Mouse (Mus musculus) stomach, embryonic 15.5 days (tissue): ENCODE results near the gene Sarnp. TPM values are rescaled to one million over a fixed set of nuclear protein-coding genes. Genes with fewer than 3 reads are reported as not detected.
A peak's percentile ranks its signal among the peaks of the same experiment; 100 is the strongest.

ENCODE experiments used
- ATAC-seq: fragments of 200-750 bp; cut with Nextera tagmentation; 2 replicates; pipeline ENCODE4 v1.8.0; 2017; ENCODE audit warnings: low read depth, moderate number of reproducible peaks, moderate TSS enrichment; ENCODE audit not compliant: insufficient read depth, low FRiP score
- H3K27ac ChIP-seq: fragments of 300-500 bp; sonication (generic); 2 replicates; pipeline ENCODE4 v1.5.1; 2015; ENCODE audit warnings: mild to moderate bottlenecking, inconsistent platforms
- H3K27me3 ChIP-seq: fragments of 300-500 bp; sonication (generic); replicated peaks from 2 replicates; pipeline ENCODE4 v1.6.1; 2015; ENCODE audit warnings: inconsistent platforms
- H3K36me3 ChIP-seq: fragments of 300-500 bp; sonication (generic); 2 replicates; pipeline ENCODE4 v1.6.1; 2015; ENCODE audit warnings: inconsistent platforms
- H3K4me1 ChIP-seq: fragments of 300-500 bp; sonication (generic); 2 replicates; pipeline ENCODE4 v1.6.1; 2015; ENCODE audit warnings: inconsistent platforms
- H3K4me2 ChIP-seq: fragments of 300-500 bp; sonication (generic); 2 replicates; pipeline ENCODE4 v1.6.1; 2015; ENCODE audit warnings: mild to moderate bottlenecking, inconsistent platforms
- H3K4me3 ChIP-seq: fragments of 300-500 bp; sonication (generic); replicated peaks from 2 replicates; pipeline ENCODE4 v1.5.1; 2015; ENCODE audit warnings: inconsistent platforms
- H3K9ac ChIP-seq: fragments of 300-500 bp; sonication (generic); 2 replicates; pipeline ENCODE4 v1.6.1; 2015; ENCODE audit warnings: inconsistent platforms
- H3K9me3 ChIP-seq: fragments of 300-500 bp; sonication (generic); 2 replicates; pipeline ENCODE4 v1.6.1; 2016; ENCODE audit warnings: inconsistent platforms
- WGBS: fragments of 180-500 bp; shearing (Covaris S2); methylation state at CpG from one replicate; pipeline ENCODE4 v1.1.7; 2015; 5-methylcytosine and 5-hydroxymethylcytosine counted together
- polyA plus RNA-seq: library from polyadenylated mRNA; unstranded; fragments of >200 nt; fragmentation: Nextera tagmentation; extraction: Ambion mirVana; gene quantifications from 2 replicates; pipeline ENCODE4 v1.2.1, GENCODE M21; 2015

Sarnp gene
- polyA plus RNA-seq, 1 experiment from 2014 or later: 187 TPM

DNA sequence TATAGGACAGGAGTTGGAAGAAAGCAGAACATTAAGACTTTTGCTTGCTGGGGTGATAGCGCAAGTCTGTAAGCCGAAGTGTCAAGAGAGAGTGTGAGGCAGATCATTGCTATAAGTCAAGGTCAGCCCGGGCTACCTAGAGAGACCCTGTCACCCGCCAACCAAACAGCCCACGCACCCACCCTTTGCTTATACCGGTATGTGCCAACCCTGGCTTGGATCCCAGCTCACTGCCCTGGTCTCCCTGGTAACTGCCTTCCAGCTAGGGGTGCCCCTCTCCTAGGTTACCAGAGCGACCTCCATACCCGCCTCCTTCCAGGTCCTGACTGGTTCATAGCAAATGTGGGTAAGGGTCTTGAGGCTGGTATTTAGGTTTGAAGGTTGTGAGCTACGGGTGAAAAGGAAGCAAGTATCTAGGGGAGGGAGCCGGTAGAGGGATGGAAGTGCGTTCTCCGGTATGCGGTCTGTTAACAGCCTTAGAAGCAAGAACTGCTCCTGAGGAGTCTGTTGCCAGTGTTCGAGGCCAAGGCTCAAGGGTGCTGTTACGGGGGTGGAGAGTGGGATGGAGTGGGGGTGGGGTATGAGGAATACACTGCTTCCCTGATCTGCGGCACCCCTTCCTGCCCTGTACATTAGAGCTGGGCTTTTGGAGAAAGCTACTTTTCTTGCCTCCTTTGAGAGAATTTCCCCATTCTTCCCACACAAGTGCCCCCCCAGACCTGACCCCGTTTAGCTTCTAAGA is 79.0 kb downstream of the Sarnp start:
- 8% methylated on average over 17 of the region's 17 CpGs for WGBS
- peak overlapping the region; percentile 28 for H3K4me2 ChIP-seq
- no peaks in the 10 kb centered on the region for H3K9me3 ChIP-seq
- no peaks in the 10 kb centered on the region for H3K36me3 ChIP-seq
- H3K27me3 ChIP-seq: peaks cover 9% of the 10 kb centered on the region
- no peak overlapping the region for H3K27ac ChIP-seq
- no peak for ATAC-seq
- H3K4me1 ChIP-seq: peaks cover 12% of the 10 kb centered on the region; the same call in 1 of the 2 replicates
- H3K4me3 ChIP-seq: no peak overlapping the region
- H3K9ac ChIP-seq: no peak overlapping the region

DNA sequence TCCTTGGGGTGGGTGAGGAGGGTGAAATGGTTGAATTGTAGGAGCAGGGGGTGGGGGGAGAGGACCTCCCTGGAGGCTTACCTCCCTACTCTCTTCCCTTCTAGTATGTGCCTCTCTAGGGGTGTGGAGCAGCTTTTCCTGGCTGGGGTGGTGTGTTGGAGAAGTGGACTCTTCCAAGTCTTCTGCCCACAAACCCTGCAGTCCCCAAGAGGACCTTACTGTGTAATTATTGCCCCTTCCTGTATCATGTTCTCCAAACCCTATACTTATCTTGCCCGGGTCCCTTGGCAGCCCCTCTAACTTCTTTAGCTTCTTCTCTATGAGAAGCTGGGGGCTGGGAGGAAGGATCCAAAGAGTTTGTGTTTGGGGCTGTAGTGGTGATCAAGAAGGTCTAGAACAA is 79.7 kb downstream of the Sarnp start:
- WGBS: 27% methylated on average over 1 of the region's 1 CpGs

DNA sequence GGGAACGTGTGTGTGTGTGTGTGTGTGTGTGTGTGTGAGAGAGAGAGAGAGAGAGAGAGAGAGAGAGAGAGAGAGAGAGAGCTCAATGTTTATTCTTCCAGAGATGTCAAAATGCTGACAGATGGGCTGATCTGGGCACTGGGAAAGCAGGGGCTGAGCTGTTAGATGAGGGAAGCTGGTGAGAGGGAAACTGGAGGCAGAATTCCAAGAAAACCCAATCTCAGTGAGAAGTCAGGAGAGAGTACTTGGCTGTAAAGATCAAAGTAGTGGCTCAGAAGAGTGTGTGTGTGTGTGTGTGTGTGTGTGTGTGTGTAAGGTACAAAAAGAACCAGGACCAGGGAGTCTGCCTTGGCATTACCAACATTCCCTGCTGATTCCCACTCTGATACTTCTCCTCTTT is 80.4 kb downstream of the Sarnp start:
- no peak for ATAC-seq
- WGBS: 0% methylated on average over 1 of the region's 1 CpGs
- Histone ChIP-seq H3K4me2 (no peak overlapping the region), H3K9me3 (no peaks in the 10 kb centered on the region), H3K9ac (no peak overlapping the region), H3K27me3 (peaks cover 9% of the 10 kb centered on the region), H3K27ac (no peak overlapping the region), H3K4me1 (peaks cover 9% of the 10 kb centered on the region; the same call in 1 of the 2 replicates), H3K4me3 (no peak overlapping the region), H3K36me3 (no peaks in the 10 kb centered on the region)

More for the DNA sequence above, 79.7 kb downstream of the Sarnp start:
- ATAC-seq: no peak
- H3K9ac ChIP-seq: no peak overlapping the region
- H3K36me3 ChIP-seq: no peaks in the 10 kb centered on the region
- H3K27me3 ChIP-seq: peaks cover 9% of the 10 kb centered on the region
- no peaks in the 10 kb centered on the region for H3K9me3 ChIP-seq
- H3K27ac ChIP-seq: no peak overlapping the region
- H3K4me2 ChIP-seq: no peak overlapping the region
- H3K4me3 ChIP-seq: no peak overlapping the region
- H3K4me1 ChIP-seq: peaks cover 12% of the 10 kb centered on the region; the same call in 1 of the 2 replicates

DNA sequence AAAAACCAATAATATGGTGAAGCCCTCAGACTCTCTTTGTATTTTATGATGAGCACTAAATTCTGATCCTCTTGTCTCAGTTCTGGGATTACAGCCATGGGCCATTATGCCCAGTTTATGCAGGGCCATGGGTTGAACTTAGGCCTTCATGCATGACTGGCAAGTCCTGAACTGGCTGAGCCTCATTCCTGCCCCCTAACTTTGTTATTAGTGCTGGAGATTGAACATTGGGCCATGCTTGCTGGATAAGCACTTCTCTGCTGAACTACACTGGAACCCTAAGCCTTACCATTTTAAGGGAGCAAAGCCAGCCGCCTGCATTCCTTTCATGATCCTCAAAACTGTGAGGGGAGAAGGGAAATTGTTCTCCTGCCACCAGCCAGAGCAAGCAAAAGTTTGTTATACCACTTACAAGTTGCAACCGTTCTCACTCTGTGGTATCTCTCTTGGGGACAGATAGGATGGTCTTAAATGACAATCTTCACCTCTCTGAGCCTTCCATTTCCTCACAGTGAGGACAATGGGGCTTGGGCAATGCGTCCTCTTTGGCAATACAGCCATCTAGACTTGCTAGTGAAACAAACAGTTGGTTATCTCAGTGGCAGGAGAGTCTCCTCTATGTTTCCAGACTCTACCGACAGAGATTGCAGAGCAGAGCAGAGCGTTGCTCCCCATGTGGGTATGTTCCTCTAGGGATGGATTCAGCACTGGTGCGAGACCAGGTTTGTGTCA is 82.8 kb downstream of the Sarnp start:
- ATAC-seq: no peak
- 74% methylated on average over 6 of the region's 6 CpGs for WGBS
- H3K4me3 ChIP-seq: no peak overlapping the region
- H3K27me3 ChIP-seq: peaks cover 9% of the 10 kb centered on the region
- H3K9me3 ChIP-seq: no peaks in the 10 kb centered on the region
- no peaks in the 10 kb centered on the region for H3K36me3 ChIP-seq
- no peak overlapping the region for H3K27ac ChIP-seq
- no peak overlapping the region for H3K9ac ChIP-seq
- no peak overlapping the region for H3K4me2 ChIP-seq
- peaks cover 8% of the 10 kb centered on the region; the same call in 1 of the 2 replicates for H3K4me1 ChIP-seq

DNA sequence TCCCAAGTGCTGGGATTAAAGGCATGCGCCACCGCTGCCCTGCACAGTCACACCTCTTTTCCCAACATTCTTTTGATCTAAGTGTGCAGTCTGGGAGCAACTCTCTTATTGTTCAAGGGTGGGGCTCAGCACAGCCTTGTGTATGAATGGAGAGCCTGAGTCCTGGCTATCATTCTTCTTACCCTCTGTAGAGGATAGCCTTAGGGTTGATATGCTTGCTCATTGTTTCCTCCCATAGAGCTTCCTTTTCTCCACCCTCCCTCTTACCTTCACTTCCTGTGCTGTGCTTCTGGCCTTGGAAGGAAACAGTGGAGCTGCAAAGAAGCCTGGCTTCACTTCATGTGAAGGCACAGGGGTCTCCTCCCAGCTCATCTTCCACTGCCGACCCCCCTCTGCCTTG is 83.6 kb downstream of the Sarnp start, which contains the start of gene Cd63:
TSS of gene Cd63 (plus strand) at position 292 of the 400 bp plus-strand sequence.
- peaks cover 9% of the 10 kb centered on the region for H3K27me3 ChIP-seq
- H3K4me2 ChIP-seq: no peak within 1 kb of the TSS
- no peak for ATAC-seq
- H3K9me3 ChIP-seq: no peaks in the 10 kb centered on the region
- H3K4me1 ChIP-seq: peaks cover 8% of the 10 kb centered on the region; the same call in 1 of the 2 replicates
- WGBS: 73% methylated on average over 3 of the region's 3 CpGs
- H3K9ac ChIP-seq: no peak within 1 kb of the TSS
- H3K36me3 ChIP-seq: no peaks in the 10 kb centered on the region
- no peak within 1 kb of the TSS for H3K4me3 ChIP-seq
- no peak within 1 kb of the TSS for H3K27ac ChIP-seq

DNA sequence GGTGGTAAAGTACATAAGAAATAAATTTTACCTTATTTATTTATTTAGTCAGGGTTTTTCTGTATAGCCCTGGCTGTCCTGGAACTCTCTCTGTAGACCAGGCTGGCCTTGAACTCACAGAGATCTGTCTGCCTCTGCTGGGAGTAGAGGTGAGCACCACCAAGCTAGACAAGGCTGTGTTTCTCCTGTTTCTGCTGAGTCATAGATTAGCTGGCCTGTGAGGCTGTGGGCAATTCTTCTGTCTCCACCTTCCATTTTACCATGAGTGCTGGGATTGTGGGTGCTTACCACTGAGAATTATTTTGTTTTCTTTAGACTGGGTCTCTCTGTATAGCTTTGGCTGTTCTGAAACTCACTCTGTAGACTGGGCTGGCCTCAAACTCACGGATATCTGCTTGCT is 84.3 kb downstream of the Sarnp start:
- Histone ChIP-seq H3K27ac (no peak overlapping the region), H3K9ac (no peak overlapping the region), H3K4me1 (0 out of 2 replicates have a peak, but pooled peaks cover under 1% of the 10 kb centered on the region), H3K36me3 (no peaks in the 10 kb centered on the region), H3K4me3 (no peak overlapping the region), H3K27me3 (peaks cover 1% of the 10 kb centered on the region), H3K9me3 (no peaks in the 10 kb centered on the region), H3K4me2 (no peak overlapping the region)
- ATAC-seq: no peak
- WGBS: 88% methylated on average over 1 of the region's 1 CpGs

DNA sequence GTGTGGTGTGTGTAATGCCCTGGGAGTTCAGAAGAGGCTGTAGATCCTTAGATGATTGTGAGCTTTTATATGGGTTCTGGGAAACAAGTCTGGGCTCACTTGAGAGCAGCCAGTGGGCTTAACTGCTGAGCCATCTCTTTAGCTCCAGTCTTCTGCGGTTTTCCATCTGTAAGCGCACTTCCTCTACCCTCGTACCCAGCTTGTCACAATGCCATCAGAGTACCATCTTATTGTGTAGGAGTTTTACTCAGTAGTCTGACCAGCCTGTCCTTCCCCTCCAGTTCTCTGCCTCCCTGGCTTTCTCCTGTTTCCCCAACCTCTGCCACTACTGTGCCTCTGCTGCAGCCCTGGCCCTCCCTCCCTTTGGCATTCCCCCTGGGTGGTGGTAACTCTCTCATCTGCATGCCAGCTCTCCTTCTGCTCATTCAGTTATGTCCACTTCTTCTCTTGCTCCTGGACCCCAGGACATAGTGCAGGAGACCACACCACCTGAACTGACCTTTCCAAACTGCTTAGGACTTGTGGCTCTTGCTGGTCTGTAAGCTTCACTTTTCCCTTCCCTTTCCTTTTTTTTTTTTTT is 85.4 kb downstream of the Sarnp start:
- ATAC-seq: no peak
- H3K9me3 ChIP-seq: no peaks in the 10 kb centered on the region
- no peaks in the 10 kb centered on the region for H3K27me3 ChIP-seq
- 85% methylated on average over 3 of the region's 3 CpGs for WGBS
- no peak overlapping the region for H3K9ac ChIP-seq
- no peak overlapping the region for H3K27ac ChIP-seq
- no peaks in the 10 kb centered on the region for H3K4me1 ChIP-seq
- no peak overlapping the region for H3K4me2 ChIP-seq
- H3K4me3 ChIP-seq: no peak overlapping the region
- H3K36me3 ChIP-seq: no peaks in the 10 kb centered on the region

DNA sequence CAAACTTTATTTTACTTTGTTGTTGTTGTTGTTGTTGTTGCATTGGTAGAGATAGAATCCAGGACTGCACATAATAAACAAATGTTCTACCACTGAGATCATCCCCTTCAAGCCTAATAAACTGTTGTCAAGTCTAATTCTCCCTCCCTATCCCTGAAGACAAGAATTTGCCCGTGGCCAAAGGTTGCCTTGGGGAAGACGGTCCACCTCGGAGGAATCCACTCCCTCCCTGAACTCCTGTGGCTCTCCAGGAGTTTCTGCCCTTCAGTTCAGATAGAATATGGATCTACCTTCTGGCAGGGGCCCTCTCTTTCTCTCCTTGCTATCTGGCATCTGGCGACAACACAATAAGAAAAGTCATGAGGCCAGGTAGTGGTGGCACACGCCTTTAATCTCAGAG is 87.7 kb downstream of the Sarnp start:
- no peaks in the 10 kb centered on the region for H3K9me3 ChIP-seq
- H3K27me3 ChIP-seq: no peaks in the 10 kb centered on the region
- no peak overlapping the region for H3K27ac ChIP-seq
- H3K4me3 ChIP-seq: no peak overlapping the region
- H3K9ac ChIP-seq: no peak overlapping the region
- 80% methylated on average over 5 of the region's 5 CpGs for WGBS
- ATAC-seq: no peak
- peaks cover 8% of the 10 kb centered on the region; the same call in 1 of the 2 replicates for H3K4me1 ChIP-seq
- no peaks in the 10 kb centered on the region for H3K36me3 ChIP-seq
- H3K4me2 ChIP-seq: no peak overlapping the region

DNA sequence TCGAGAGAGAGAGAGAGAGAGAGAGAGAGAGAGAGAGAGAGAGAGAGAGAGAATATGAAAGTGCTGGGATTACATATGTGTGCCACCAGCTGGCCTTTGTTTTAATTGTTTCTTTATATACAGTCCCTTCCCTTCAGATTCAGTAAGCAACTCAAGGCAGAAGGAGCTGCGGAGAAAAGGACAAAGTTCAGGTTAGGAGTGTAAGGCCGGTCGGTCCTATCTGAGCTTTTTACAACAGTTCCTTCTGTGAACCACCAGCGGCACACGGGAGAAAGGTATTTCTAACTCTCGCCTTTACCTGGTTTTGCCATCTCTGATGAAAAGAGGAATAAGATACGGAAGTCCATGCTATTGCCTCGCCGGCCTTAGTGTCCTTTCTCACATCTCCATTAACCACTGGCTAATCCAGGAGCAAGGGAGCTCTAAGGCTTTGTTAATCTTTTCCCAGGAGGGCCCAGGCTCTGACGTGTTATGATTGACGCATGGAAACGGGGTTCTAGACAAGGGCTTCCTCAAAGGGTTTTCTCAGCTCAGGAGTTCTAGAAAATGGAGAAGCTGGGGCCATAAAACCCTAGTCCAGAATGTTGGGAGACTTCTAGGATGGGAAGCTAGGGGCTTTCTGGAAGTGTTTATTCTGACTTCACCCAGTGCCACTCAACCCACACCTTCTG is 91.8 kb downstream of the Sarnp start:
- H3K9me3 ChIP-seq: no peaks in the 10 kb centered on the region
- peak overlapping the region; percentile 88 for H3K27ac ChIP-seq
- peak overlapping the region; percentile 92 for H3K4me3 ChIP-seq
- 46% methylated on average over 13 of the region's 13 CpGs for WGBS
- no peaks in the 10 kb centered on the region for H3K27me3 ChIP-seq
- H3K4me1 ChIP-seq: peaks cover 18% of the 10 kb centered on the region; the same call in 1 of the 2 replicates
- ATAC-seq: peak; percentile 23; the same call in 1 of the 2 replicates
- H3K36me3 ChIP-seq: peaks cover 5% of the 10 kb centered on the region
- H3K9ac ChIP-seq: peak overlapping the region; percentile 86; the same call in 1 of the 2 replicates
- H3K4me2 ChIP-seq: peak overlapping the region; percentile 83

DNA sequence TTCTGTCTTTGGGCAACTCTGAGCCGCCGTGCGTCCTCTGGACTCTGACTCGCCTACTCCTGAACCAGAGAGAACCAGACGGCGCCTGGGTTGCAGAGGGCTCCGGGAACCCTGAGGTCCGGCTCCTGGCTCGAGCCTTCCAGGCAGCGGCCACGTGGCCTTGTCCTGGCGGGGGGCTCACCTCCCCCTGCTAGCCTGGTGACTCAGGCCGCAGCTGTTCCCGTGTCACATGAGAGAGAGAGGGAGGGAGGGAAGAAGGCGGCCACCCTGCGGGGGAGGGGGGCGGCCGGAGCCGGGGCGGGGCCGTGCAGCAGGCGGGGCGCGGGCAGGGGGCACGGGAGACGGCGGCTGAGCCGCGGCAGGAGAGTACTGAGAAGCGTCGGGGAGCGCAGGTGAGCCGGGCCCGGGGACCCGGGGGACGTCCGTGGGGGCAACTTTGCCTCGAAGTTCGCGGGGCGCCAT is 92.5 kb downstream of the Sarnp start:
- Histone ChIP-seq H3K36me3 (peaks cover 12% of the 10 kb centered on the region), H3K4me2 (peak overlapping the region; percentile 83), H3K4me3 (peak overlapping the region; percentile 92), H3K9ac (peak overlapping the region; percentile 86), H3K9me3 (no peaks in the 10 kb centered on the region), H3K27ac (peak overlapping the region; percentile 88), H3K4me1 (peaks cover 18% of the 10 kb centered on the region; the same call in 1 of the 2 replicates), H3K27me3 (no peaks in the 10 kb centered on the region)
- WGBS: 2% methylated on average over 39 of the region's 41 CpGs
- peak; percentile 79 for ATAC-seq

DNA sequence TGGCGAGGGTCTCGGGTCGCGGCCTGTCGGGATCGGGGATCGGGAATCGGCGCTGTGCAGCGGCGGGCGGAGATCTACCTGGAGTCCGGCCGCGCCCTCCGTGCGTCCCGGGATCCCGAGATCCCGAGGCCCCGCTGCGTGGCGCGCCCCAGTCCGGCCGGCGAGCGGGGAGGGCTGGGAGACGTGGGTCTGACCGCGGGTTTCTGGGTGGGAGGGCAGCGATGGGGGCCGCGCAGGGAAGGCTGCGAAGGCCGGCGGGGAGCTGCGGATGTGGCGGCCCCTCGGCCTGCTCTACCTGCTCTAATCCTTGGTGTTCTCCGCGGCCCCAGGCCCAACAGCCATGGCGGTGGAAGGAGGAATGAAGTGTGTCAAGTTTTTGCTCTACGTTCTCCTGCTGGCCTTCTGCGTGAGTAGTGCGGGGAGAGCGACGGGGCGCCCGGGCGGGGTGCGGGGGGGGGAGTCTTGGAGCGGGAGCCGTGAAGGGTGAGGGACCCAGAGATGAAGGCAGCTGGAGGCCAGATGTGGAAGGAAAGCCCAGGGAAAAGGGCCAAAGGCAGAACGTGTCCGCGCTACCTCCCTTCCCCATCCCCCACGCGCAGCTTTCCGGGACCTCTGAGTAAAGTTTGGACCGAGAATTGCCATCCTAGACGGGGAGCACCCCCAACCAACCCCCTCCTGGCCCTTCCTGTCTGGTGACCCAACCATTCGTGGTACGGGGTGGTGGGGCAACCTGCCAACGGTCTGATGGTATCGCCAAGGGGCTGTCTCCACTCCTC is 93.1 kb downstream of the Sarnp start:
- Histone ChIP-seq H3K9ac (peak overlapping the region; percentile 86), H3K27ac (peak overlapping the region; percentile 88), H3K4me1 (peaks cover 18% of the 10 kb centered on the region; the same call in 1 of the 2 replicates), H3K9me3 (no peaks in the 10 kb centered on the region), H3K36me3 (peaks cover 19% of the 10 kb centered on the region), H3K4me2 (peak overlapping the region; percentile 83), H3K27me3 (no peaks in the 10 kb centered on the region), H3K4me3 (peak overlapping the region; percentile 92)
- 1% methylated on average over 64 of the region's 66 CpGs for WGBS
- peak; percentile 14; the same call in 1 of the 2 replicates for ATAC-seq
